ENCODE assay signal across 27 mouse cellular contexts in genomic region chr13:95131848-95132247, GRCm38 (mm10).
DNase-seq lines count a peak whose midpoint lies in the region; ATAC-seq and TF ChIP-seq lines count a peak whose summit lies in the region.
"Had no signal": no experiment of that assay in that cellular context is flagged by ENCODE, and none has a peak within 500 bp of the region (broad histone marks: within the 10 kb centered on the region; RNA-seq: fewer than 3 reads in every experiment).

No protein-coding gene starts in this region.

- DNase-seq in cerebellum, postnatal 10 days: peak; percentile 23 to 43
- DNase-seq in cerebellum, postnatal 4 days (ENCODE audit: low spot score in 2 of 2): no peak
- DNase-seq in forebrain, embryonic 14.5 days (ENCODE audit: low spot score): peak; percentile 25
- DNase-seq in forebrain, embryonic 10.5 days (ENCODE audit: extremely low spot score, low spot score): no peak
- DNase-seq in layer of hippocampus, adult 2 months (ENCODE audit: low spot score in 2 of 2): no peak
- no peak for DNase-seq in layer of hippocampus, adult 11-12 months (ENCODE audit: low spot score)
- DNase-seq in ZHBTc4 (ENCODE audit: low read depth, low spot score): peak; percentile 4
- no peak for DNase-seq in urinary bladder, postnatal 36 days (ENCODE audit: low spot score in 2 of 2)
- DNase-seq: adrenal gland, postnatal 25 days; cerebellum, postnatal 36 days; forebrain, postnatal 0 days; heart, postnatal 10 days; lung, adult 18-20 months; lung, postnatal 4 days; midbrain, embryonic 14.5 days; right cerebral cortex, adult 18-20 months; spleen, adult 18-20 months; thymus, postnatal 14 days had no signal

- H3K27me3 ChIP-seq in forebrain, embryonic 14.5 days (replicated peaks; ENCODE audit: control insufficient read depth, insufficient read depth, low read length): no peaks in the 10 kb centered on the region
- no peaks in the 10 kb centered on the region for H3K27me3 ChIP-seq in forebrain, embryonic 10.5 days (ENCODE audit: poor library complexity, severe bottlenecking)
- H3K27me3 ChIP-seq: embryonic facial prominence, embryonic 12.5 days; heart, embryonic 13.5 days; hindbrain, embryonic 15.5 days; intestine, embryonic 15.5 days; liver, embryonic 12.5 days had no signal

- ATAC-seq in forebrain, embryonic 14.5 days: no peak
- ATAC-seq: forebrain, postnatal 0 days; intestine, embryonic 15.5 days; liver, embryonic 12.5 days; lung, postnatal 0 days had no signal

- no peaks in the 10 kb centered on the region for H3K4me1 ChIP-seq in forebrain, embryonic 14.5 days (ENCODE audit: control insufficient read depth, insufficient read depth, low read length)
- peaks cover 14% of the 10 kb centered on the region for H3K4me1 ChIP-seq in forebrain, embryonic 10.5 days
- H3K4me1 ChIP-seq: heart, embryonic 13.5 days; hindbrain, embryonic 15.5 days; intestine, embryonic 15.5 days; liver, embryonic 12.5 days had no signal

- H3K36me3 ChIP-seq in forebrain, embryonic 14.5 days (ENCODE audit: control insufficient read depth, insufficient read depth, low read length): no peaks in the 10 kb centered on the region
- no peaks in the 10 kb centered on the region for H3K36me3 ChIP-seq in forebrain, embryonic 10.5 days (replicated peaks)
- H3K36me3 ChIP-seq: embryonic facial prominence, embryonic 12.5 days; G1E; heart, embryonic 13.5 days; hindbrain, embryonic 15.5 days; intestine, embryonic 15.5 days; liver, embryonic 12.5 days had no signal

- H3K9me3 ChIP-seq in forebrain, embryonic 14.5 days (replicated peaks; ENCODE audit: control insufficient read depth, low read length): no peaks in the 10 kb centered on the region
- H3K9me3 ChIP-seq in forebrain, embryonic 10.5 days: no peaks in the 10 kb centered on the region
- H3K9me3 ChIP-seq: embryonic facial prominence, embryonic 12.5 days; G1E; heart, embryonic 13.5 days; hindbrain, embryonic 15.5 days; intestine, embryonic 15.5 days; liver, embryonic 12.5 days; megakaryocyte, embryonic 14.5 days had no signal

- no peak overlapping the region for H3K9ac ChIP-seq in forebrain, embryonic 14.5 days (ENCODE audit: low read length)
- H3K9ac ChIP-seq: embryonic facial prominence, embryonic 12.5 days; forebrain, postnatal 0 days; heart, embryonic 13.5 days; hindbrain, embryonic 15.5 days; intestine, embryonic 15.5 days; liver, embryonic 12.5 days had no signal

- no peak for TF ChIP-seq CTCF in layer of hippocampus, adult 2 months (conservative IDR thresholded peaks at IDR 0.05)

- H3K4me3 ChIP-seq in forebrain, embryonic 14.5 days (ENCODE audit: low read depth, low read length): no peak overlapping the region
- H3K4me3 ChIP-seq in forebrain, embryonic 10.5 days: no peak overlapping the region
- H3K4me3 ChIP-seq in layer of hippocampus, adult 2 months: no peak overlapping the region
- H3K4me3 ChIP-seq: embryonic facial prominence, embryonic 12.5 days; heart, embryonic 13.5 days; hindbrain, embryonic 15.5 days; intestine, embryonic 15.5 days; liver, embryonic 12.5 days had no signal

- H3K4me2 ChIP-seq in forebrain, embryonic 14.5 days (ENCODE audit: low read length): no peak overlapping the region
- H3K4me2 ChIP-seq: embryonic facial prominence, embryonic 12.5 days; heart, embryonic 13.5 days; hindbrain, embryonic 15.5 days; intestine, embryonic 15.5 days; liver, embryonic 12.5 days had no signal

- H3K27ac ChIP-seq in forebrain, embryonic 14.5 days (ENCODE audit: low read depth, low read length): no peak overlapping the region
- no peak overlapping the region for H3K27ac ChIP-seq in forebrain, embryonic 10.5 days
- H3K27ac ChIP-seq in layer of hippocampus, adult 2 months: peak overlapping the region; percentile 7; the same call in 1 of the 2 replicates
- H3K27ac ChIP-seq: embryonic facial prominence, embryonic 12.5 days; heart, embryonic 13.5 days; hindbrain, embryonic 15.5 days; intestine, embryonic 15.5 days; kidney, postnatal 0 days; liver, embryonic 12.5 days had no signal

- WGBS in forebrain, embryonic 14.5 days: 26% methylated on average over 4 of the region's 4 CpGs
- WGBS in forebrain, embryonic 10.5 days: 63% methylated on average over 4 of the region's 4 CpGs

Comparison
In these comparisons a context has a peak if more than half of its experiments do, and no peak if none do; other contexts are left out.
1. DNase-seq: peak in cerebellum, postnatal 10 days (2 of 2), forebrain, embryonic 14.5 days (single experiment) and ZHBTc4 (single experiment); none in cerebellum, postnatal 4 days (0 of 2), forebrain, embryonic 10.5 days (single experiment), layer of hippocampus, adult 2 months (0 of 2), layer of hippocampus, adult 11-12 months (single experiment) and urinary bladder, postnatal 36 days (0 of 2).